Mouse (Mus musculus) kidney, adult 11 months (tissue): ENCODE data around the gene Moxd1.

Experiments used
- DNase-seq: peaks from one replicate; pipeline ENCODE4 v3.0.0; 2022

Moxd1 gene

DNA sequence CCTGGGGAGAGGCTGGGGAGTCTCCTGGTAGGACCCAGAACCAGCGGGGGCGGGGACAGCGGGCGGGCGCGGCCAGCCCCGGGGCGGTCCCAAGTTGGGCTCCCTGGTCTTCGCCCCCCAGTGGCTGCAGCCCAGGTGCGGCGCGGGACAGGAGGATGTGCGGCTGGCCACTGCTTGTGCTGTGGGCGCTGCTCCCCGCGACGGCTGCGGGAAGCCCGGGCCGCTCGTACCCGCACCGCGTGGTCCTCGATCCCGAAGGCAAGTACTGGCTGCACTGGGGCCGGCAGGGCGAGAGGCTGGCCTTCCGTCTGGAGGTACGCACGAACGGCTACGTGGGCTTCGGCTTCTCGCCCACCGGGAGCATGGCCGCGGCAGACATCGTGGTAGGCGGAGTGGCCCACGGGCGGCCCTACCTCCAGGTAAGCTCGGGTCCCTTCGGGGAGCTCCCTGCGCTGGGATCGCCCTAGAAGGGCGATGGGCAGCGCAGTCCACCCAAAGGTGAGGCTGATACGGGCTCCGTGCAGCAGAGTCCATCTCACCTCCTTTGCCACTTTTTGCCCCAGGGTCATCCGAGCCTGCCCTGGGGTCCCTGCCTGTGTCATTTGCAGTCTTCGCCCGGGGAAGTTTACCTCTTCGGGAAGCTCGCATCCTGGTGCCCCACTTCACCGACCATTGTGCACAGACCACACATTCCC is at the start of gene Moxd1:
Moxd1 (plus strand) TSS at position 69 of the 695 bp plus-strand sequence.
- DNase-seq: no peak

DNA sequence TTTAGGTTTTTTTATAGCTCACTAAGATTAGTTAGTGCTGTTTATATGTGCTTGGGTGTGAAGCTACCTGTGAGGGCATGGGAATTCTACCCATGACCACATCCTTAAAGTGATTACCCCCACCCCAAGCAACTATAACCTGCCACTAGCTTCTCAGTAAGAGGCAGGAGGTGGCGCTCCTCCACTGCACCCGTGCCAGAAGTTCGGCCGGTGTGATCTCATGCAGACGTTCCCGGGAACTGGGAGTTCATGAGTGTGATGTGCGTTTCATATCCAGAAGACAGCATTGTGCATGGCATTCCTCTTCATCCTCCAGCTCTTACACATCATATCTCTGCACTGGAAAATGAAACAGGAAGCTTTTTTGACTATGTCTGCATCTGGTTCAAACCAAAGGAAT is 32.9 kb upstream of the Moxd1 start:
- DNase-seq: no peak

DNA sequence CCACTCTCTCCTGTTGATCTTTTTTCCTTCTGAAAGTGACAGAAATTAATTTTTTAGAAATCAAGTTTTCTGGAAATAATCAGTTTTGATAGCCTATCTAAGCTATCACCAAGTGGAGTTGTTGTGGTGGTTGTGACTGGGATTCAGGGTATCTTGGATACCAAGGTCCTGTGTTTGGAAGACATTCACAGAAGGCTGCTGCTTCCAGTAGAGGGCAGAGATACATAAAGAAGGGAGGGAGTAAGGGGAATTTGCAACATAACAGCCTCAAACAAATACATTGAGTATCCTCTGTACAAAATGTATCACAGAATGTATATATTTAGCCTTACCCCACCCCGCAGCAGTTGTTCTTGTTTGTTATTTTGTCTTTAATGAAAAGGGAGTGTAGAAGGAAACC is 31.3 kb upstream of the Moxd1 start:
- DNase-seq: no peak

DNA sequence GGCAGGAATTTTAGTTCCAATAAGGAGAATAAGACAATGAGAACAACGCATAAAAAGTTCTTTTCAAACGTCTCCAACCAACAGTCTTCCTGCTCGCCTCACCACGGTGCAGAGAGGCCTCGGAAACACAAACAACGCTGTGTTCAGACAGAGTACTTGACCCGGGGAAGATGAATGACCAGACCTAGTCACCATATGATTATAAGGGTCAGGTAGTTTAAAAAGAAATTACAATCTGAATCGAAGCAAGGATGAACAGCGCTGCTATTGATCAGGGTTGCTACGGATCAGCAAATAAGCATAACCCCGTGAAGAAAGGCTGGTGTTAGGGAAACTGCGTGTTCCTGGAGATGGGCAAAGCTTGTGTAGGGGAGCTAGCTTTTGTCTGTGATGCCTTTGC is 24.0 kb upstream of the Moxd1 start:
- no peak for DNase-seq

DNA sequence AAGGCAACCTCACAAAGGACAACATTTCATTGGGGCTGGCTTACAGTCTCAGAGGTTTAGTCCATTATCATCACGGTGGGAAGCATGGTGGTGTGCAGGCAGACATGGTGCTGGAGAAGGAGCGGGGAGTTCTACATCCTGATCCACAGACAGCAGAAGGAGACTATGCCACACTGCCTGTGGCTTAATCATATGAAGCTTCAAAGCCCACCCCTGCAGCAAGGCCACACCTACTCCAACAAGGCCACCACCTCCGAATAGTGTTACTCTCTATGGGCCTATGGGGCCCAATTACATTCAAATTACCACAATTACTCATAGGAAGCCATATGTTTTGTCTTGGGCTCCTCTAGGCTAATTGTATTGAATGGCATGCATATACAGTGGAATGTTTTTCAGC is 23.2 kb upstream of the Moxd1 start:
- no peak for DNase-seq

DNA sequence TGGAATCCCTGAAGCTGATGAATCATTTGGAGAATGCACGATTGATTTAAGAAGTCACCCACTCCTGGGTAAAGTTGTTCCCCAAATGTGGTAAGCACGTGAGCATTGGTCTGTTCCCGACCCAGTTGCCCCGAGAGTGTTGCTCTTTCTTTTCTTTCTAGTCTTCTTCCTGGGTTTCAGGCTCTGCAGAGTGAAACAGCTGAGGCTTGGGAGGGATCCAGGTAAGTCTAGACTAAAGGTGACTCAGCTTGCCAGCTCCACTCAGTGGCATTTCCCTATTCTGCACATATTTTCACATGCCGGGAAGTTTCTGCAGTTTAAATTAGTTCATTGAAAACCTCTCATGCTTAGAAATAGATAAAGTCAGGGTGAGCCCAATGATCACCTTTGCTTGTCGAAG is 13.2 kb upstream of the Moxd1 start:
- no peak for DNase-seq

DNA sequence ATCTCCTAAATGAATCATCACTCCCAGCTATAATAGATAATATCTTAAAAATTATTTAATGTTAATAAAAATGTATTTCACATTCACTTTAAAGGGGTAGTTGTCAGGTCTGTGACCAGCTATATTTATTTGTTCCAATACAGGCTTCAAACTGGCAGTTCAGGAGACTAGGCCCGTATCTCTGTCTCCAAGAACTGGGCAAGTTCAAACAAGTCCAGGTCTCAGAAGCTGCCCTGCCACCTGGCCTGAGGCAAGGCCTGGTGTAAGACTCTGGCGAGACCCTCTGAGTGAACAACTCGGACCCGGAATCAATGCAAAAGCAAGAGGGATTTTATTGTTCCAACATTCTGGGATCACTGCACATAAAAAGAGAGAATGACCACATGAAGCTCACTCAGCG is 10.0 kb upstream of the Moxd1 start:
- no peak for DNase-seq

DNA sequence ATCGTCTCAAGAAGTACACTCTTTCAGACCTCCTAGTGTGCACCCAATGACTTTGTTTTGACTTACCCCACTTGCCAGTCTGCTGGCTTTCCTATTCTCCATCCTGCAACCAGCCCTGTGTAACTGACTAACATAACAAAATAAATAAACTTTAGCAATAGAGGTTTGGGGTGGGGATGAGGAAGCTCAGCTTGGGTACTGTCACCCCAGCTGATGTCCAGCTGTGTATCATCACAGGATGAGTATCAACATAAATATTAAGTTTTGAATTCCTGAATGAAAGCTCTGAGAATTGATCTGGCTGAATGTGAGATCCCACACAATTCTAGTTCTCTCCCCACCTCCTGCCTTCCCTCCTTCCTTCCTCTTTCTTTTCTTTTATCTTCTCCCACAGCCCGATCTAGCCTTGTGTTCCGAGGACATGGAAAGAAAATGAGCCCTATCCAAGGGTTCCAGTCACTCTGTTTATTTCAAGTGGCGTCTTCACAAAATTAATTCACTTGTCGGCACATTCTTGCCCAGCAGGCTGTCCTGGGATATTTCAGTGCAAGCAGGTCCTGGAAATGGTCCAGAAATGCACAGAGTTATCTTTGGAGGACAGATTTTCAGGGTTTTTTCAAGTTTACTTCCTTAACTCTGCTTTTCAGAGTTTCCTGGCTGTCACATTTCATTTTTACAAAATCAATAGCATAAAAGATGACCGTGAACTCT is 5.6 kb upstream of the Moxd1 start:
- DNase-seq: no peak

DNA sequence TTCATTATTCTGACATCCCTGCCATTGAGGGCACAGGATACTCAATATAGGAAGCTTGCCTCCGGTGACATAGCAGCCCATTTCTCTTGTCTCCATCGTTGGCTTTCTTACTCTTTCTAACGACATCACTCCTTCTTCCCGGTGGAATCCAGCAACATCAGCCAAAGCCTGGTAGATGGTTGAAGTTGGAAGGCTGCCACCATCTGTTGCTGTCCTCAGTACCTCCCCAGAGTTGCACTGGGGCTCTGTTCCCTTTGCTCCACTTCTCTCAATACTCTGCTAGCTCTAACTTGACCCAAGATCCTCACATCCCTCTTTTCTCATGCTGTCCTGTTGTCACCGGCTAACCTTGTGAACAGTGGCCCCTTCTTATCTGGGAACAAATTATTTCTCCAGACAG is 2.4 kb upstream of the Moxd1 start:
- DNase-seq: no peak

DNA sequence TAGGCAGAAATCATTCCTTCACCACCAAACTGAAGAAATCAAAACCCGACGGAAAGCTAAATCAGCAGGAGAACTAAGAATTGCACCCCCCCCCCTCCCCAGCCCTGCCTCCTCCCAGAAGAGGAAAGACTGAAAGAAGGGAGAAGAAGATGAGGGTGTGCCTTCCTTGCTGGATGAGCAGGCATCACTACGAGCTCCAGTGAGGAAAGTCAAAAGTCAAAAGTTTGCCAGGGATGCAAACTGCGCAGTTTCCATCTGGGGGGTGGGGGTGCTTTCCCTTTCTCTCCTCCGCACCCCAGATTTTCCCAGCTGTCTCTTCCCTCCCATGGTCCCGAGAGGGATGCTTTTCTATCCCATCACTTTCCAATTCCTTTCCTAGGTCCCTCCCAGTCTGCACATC is 406 bp upstream of the Moxd1 start:
- no peak for DNase-seq

DNA sequence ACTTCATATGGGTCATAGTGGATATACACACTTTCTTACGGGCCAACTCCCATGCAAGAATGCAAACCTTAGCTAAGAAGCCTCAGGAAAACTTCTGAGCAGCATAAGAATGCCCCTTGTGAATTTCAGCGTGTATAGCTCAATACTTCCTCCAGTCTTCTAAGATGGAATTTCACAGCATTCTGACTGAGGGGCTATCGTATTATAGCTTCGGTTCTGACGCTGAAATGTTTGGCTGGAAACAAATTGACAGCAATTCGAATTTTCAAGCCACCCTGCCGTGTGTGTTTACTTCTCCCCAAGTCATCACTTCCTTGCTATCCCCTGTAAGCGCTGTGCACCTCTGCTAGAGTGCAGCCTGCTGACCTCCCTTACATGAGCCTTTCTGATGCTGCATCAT is 1.3 kb downstream of the Moxd1 start:
- DNase-seq: no peak

DNA sequence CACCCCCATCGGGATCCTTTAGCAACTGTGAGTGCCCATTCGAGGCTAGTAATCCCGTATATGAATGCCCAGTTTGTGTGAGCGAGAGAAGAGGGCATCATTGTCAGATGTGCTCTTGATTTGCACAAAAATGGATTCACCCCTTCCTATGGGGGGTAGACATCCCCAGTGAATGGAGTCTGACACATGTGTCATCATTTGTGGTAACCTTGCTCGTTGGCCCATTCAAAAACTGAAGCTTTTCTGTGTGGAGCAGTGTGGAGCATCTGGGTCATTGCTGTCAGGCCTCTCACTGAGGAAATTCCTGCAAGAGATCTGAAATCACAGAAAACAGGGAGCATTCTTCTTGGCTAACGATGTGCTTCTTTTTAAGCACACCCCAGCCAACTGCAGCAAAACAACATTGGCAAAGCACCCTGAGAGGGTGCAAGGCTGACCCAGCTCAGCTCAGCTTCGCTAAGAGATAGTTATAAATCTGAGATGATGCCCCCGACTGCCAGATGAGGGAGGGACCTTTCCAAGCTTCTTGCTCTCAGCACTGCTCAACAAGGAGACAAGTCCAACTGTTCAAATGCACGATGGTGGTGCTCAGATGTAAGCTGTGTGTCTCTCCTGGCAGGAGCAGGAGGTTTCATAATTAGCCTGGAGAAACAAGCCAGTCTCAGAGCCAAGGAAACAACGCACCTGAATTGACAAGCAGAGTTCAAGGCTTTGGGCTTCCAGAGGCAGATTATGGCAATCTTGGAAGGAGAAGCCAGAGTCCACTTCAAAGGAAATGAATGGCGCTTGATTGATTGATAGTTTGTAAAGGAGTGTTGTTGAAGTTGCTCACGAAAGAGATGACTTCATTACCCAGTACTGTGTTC is 5.2 kb downstream of the Moxd1 start:
- DNase-seq: no peak

DNA sequence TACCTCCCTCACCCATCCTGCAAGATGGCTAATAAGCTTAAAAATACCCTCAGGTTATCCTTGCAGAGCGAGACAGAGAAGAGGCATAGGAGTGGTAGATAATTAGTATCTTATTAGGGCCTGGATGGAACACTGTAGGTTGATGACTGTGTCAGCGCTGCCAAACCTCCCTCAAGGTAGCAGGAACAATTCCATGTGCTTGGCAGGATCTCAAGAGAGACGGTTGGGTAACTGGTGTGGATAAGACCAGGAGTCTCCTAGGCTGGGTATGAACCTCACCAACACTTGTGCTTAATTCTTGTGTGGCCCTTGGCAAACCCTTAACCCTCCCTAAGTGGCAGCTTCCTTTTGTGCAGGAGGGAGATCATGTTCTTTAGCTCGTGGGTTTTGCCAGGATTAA is 9.0 kb downstream of the Moxd1 start:
- DNase-seq: no peak

DNA sequence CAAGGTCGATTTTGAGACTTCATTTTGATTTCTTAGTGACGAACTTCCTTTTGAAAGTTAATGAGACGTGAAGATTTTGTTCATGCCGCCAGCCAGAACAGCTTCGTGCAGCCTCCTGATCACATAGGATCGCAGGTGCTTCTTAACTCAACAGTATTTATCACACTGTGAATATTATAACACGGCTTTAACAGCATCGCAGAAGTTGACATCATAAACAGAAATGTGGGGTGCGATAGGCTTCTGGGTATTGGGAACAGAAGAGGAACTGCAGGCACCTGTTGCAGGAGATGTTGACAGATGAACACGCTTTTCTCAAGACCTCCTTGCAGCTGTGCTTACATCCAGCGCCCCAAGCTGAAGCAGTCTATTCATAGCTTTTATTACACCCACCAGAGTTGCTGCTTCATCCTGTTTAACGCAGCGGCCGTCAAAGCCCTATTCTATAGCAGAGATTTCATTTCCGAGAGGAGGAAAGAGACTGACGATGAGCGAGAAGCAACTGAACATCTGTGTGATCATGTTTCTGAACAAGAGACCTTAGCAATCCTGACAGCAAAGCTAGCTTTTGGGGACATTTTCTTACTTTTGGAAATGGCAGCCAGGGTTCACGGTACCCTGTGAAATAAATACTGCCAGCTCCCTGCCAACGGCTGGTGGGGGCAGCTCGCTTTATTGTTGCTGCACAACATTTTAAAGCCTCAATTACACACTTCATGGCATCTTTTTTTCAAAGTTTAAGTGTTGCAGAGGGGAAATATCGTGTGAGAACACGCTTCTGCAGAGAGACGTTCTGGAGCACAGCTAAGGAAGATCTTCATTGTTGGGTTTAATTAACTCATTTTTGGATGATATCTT is 12.3 kb downstream of the Moxd1 start:
- no peak for DNase-seq

DNA sequence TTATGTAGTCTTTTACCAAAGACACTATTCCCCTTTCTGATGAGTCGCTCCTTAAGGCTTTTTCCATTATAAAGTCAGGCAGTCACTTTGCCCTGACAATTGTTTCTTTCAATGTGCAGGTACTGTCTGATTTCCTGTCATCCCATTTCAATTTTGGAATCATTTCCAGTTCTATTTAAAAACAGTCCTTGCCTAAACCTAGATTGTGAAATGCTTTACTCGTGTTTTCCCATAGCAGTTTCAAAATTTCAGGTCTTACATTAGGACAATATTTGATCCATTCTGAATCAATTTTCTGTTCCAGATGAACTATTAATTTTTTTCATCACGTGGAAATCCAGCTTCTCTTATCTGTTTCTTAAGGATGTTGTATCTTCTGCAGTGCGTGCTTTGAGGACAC is 23.5 kb downstream of the Moxd1 start:
- DNase-seq: no peak

DNA sequence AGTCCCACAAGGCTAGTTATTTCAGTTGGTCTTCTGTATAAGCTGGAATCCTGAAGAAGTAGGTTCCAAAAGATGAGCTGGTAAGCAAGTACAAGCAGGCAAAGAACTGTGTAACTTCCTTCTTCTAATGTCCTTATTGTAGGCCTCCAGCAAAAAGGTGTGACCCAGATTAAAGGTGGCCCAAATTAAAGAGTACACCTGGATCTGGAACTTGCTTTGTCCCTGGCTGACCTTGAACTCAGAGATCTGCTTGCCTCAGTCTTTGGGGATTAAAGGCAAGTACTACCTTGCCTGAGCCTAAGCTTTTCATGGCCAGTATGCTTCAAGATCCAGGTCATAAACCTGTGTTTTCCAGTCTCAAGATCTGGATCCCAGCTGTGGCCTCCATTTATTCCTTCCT is 24.8 kb downstream of the Moxd1 start:
- DNase-seq: no peak

DNA sequence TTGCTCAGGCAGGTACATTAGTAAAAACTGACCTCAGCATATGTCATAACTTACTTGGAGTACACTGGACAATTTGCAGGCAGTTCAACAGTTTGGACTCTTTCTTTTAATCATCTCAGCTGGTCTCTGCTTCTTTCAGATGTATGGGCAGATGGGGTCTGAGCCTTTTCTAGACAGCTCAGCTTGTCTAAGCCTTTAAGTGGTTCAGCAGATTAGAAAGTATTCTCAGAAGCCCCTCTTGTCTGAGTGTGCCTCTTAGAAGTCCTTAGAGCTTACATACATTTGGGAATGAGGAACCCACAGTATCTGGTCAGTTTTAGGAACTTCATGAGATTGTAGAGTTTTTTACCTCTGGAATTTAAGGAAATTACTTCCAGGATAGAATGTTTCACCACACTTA is 28.3 kb downstream of the Moxd1 start:
- no peak for DNase-seq

DNA sequence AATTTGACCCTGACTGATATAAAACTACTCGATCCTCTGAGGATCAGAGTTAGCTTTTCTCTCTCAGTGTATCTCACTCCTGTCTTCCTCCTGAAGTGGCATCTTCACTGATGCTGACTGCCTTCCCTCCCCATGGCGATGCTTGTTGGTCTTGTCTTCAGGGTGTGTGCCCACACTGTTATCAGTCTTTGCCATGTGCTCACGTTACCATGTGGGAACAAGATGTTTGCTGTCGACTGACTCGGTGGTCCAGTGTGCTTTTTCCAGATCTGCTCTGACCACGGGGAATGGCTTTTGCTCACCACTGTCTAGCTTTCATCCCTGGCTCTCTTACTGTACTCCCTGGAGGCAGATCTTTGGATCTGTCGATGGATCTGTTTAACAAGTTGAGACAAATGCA is 34.8 kb downstream of the Moxd1 start:
- DNase-seq: no peak

DNA sequence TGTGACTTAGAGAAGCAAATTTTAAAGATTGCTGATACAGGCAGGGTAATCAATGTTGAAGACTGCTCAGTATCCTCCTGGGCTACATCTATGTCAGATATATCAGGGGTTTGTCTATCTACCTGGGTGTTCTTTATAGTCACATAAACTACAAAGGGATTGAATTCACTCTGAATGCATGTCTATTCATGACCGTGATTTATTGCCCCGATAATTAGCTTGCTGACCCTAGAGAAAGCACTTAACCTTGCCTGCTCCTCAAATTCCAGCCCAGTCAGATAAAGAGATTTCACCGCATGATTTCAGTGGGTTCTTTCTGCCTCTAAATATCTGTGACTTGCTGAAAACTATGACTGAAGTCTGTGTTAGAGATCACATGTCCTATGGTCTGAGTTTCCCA is 35.6 kb downstream of the Moxd1 start:
- DNase-seq: no peak

DNA sequence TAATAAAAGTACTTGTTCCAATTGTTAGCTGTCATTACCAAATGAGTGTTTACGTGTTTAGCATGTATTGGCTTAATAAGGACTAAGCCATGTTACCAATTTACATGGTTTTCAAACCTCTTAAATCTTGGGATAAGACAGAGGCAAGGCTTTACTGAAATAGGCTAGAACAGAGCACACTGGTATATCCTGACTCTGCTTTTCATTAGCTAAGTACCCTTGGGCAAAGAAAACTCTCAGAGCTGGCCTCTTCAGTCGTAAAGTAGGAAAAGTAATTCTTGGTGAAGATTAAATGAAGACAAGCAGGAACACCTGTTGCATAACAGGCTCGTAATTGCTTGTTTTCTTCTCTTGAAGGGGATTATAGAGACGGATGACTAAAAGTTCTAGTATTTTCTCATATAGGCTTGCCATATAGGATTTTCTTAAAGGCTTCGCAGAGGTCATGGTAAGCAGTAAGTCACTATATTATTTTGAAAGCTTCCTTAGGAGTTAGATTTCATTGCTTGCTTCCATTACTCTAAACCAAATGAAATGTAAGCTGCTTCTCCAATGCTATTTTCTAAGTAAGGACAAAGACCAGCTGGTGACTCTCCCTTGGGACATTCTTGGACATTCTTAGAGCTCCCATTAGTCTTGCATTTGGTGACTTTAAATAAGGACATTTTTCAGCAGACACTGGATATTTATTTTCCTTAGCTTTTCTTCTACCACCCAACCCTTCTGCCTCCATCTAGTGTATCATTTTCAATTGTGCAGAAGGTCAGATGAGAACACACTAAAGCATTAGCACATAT is 36.7 kb downstream of the Moxd1 start:
- DNase-seq: no peak

DNA sequence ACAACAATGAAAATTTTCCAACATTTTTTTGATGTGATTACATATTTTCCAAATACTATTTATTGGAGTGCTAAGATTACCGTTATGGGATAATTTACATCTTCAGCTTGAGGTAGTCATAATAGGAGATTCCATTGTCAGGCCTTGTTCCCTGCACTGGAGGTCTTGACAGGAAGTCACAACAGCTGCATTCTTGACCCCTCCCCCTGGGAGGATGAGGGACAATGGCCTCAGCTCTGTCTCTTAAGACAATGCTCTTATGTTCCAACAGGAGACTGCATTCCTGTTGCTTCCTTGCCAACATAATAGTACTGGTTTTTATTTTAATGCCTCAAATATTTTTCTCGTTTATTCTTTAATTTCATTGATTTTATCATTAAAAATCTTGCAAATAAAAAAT is 44.2 kb downstream of the Moxd1 start:
- no peak for DNase-seq

DNA sequence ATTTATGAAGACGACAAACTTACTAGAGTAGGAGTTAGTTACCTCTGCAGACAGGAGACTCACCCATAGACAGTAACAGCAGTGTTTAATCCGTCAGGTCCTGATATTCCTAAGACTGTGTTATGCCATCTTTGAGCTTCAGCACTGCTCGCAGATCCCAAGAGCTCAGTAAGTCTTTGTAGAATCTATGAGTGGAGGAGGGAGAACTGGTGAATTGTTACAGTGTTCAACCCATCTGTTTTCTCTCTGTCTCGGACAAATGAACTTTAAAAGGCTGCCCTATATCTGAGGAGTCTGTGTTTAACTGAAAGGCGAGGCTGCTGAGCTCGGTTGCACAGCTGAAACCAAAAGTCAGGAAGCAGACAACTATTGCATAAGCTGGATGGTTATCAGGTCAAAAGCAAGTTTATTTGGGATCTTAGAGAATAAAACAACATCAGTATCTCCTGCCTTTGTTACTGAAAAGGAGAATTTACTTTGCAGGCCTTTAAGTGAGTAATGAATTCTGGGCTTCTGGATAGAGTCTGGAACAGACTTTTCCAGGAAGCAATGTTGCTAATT is 47.8 kb downstream of the Moxd1 start:
- no peak for DNase-seq
